Comparison of ENCODE assay signal across 21 mouse cellular contexts in genomic region chr14:105841888-105842287, GRCm38 (mm10). TPM values are rescaled to one million over a fixed set of nuclear protein-coding genes. Genes with fewer than 3 reads are reported as not detected.
A peak's percentile ranks its signal among the peaks of the same experiment; 100 is the strongest.
DNase-seq lines count a peak whose midpoint lies in the region; ATAC-seq and TF ChIP-seq lines count a peak whose summit lies in the region.
"Had no signal": no experiment of that assay in that cellular context is flagged by ENCODE, and none has a peak within 500 bp of the region (broad histone marks: within the 10 kb centered on the region; RNA-seq: fewer than 3 reads in every experiment).

No protein-coding gene starts in this region.

- no peaks in the 10 kb centered on the region for H3K4me1 ChIP-seq in midbrain, embryonic 11.5 days (ENCODE audit: control insufficient read depth, insufficient read depth, low read length)
- H3K4me1 ChIP-seq in midbrain, embryonic 16.5 days (ENCODE audit: control insufficient read depth, insufficient read depth, low read length): no peaks in the 10 kb centered on the region
- no peaks in the 10 kb centered on the region for H3K4me1 ChIP-seq in cerebellum, adult 2 months (ENCODE audit: control insufficient read depth, insufficient read depth, low read length)
- H3K4me1 ChIP-seq: embryonic facial prominence, embryonic 15.5 days; forebrain, embryonic 10.5 days; heart, embryonic 12.5 days; hindbrain, embryonic 10.5 days had no signal

- TF ChIP-seq POLR2A in cerebellum, adult 2 months (IDR thresholded peaks at IDR 0.05; ENCODE audit: borderline replicate concordance, insufficient read depth, low read length): no peak

- no peak for ATAC-seq in midbrain, embryonic 11.5 days (ENCODE audit: low FRiP score)
- no peak for ATAC-seq in midbrain, embryonic 16.5 days
- ATAC-seq: activated CD4-positive, CD25-positive, alpha-beta regulatory T cell, adult 4 months; forebrain, embryonic 14.5 days had no signal

- no peak overlapping the region for H3K4me3 ChIP-seq in midbrain, embryonic 11.5 days (ENCODE audit: low read depth, low read length)
- no peak overlapping the region for H3K4me3 ChIP-seq in midbrain, embryonic 16.5 days (ENCODE audit: low read depth, low read length)
- H3K4me3 ChIP-seq in cerebellum, adult 2 months (replicated peaks; ENCODE audit: insufficient read depth, low read depth, low read length): no peak overlapping the region
- H3K4me3 ChIP-seq: embryonic facial prominence, embryonic 15.5 days; erythroblast, embryonic 14.5 days; forebrain, embryonic 10.5 days; heart, embryonic 12.5 days; hindbrain, embryonic 10.5 days had no signal

- no peaks in the 10 kb centered on the region for H3K27me3 ChIP-seq in midbrain, embryonic 11.5 days (ENCODE audit: control insufficient read depth, insufficient read depth, low read length)
- no peaks in the 10 kb centered on the region for H3K27me3 ChIP-seq in midbrain, embryonic 16.5 days (ENCODE audit: control insufficient read depth, insufficient read depth, low read depth, low read length)
- H3K27me3 ChIP-seq in cerebellum, adult 2 months (ENCODE audit: control insufficient read depth, insufficient read depth, low read length): no peaks in the 10 kb centered on the region
- H3K27me3 ChIP-seq: CH12.LX; embryonic facial prominence, embryonic 15.5 days; heart, embryonic 12.5 days had no signal

- no peak overlapping the region for H3K27ac ChIP-seq in midbrain, embryonic 11.5 days (ENCODE audit: low read depth, low read length)
- H3K27ac ChIP-seq in midbrain, embryonic 16.5 days (ENCODE audit: low read length): no peak overlapping the region
- H3K27ac ChIP-seq in cerebellum, adult 2 months (ENCODE audit: insufficient read depth, low read length): no peak overlapping the region
- H3K27ac ChIP-seq: embryonic facial prominence, embryonic 15.5 days; forebrain, embryonic 10.5 days; hindbrain, embryonic 10.5 days; hindbrain, embryonic 14.5 days had no signal

- TF ChIP-seq CTCF in cerebellum, adult 2 months (IDR thresholded peaks at IDR 0.05; ENCODE audit: borderline replicate concordance, insufficient read depth, low read depth, low read length): no peak

- DNase-seq in heart, adult 11 months: peak; percentile 68
- no peak for DNase-seq in heart, adult 18-20 months
- peak; percentile 49 for DNase-seq in midbrain, embryonic 11.5 days (ENCODE audit: low spot score, missing footprints)
- DNase-seq in NIH3T3 (ENCODE audit: low read depth): peak; percentile 14
- no peak for DNase-seq in cerebellum, adult 2 months
- DNase-seq in frontal cortex, postnatal 10 days (ENCODE audit: low spot score in 2 of 2): no peak
- DNase-seq: adrenal gland, postnatal 14 days; cerebellum, adult 18-20 months; cerebellum, postnatal 10 days; embryo, embryonic 11 days; gastrocnemius, postnatal 10 days had no signal

- no peak overlapping the region for H3K4me2 ChIP-seq in midbrain, embryonic 11.5 days
- H3K4me2 ChIP-seq in midbrain, embryonic 16.5 days (ENCODE audit: low read length): no peak overlapping the region
- H3K4me2 ChIP-seq: embryonic facial prominence, embryonic 15.5 days; heart, embryonic 12.5 days; hindbrain, embryonic 14.5 days had no signal

- H3K9ac ChIP-seq in midbrain, embryonic 11.5 days (ENCODE audit: low read length): no peak overlapping the region
- no peak overlapping the region for H3K9ac ChIP-seq in midbrain, embryonic 16.5 days (ENCODE audit: low read depth, low read length)
- H3K9ac ChIP-seq: embryonic facial prominence, embryonic 15.5 days; heart, embryonic 12.5 days; hindbrain, embryonic 14.5 days had no signal

- no peaks in the 10 kb centered on the region for H3K36me3 ChIP-seq in midbrain, embryonic 11.5 days (ENCODE audit: control insufficient read depth, insufficient read depth, low read length)
- H3K36me3 ChIP-seq in midbrain, embryonic 16.5 days (ENCODE audit: control insufficient read depth, insufficient read depth, low read length): no peaks in the 10 kb centered on the region
- H3K36me3 ChIP-seq: embryonic facial prominence, embryonic 15.5 days; forebrain, embryonic 10.5 days; heart, embryonic 12.5 days; hindbrain, embryonic 10.5 days had no signal

- H3K9me3 ChIP-seq in midbrain, embryonic 11.5 days (ENCODE audit: control insufficient read depth, low read length): no peaks in the 10 kb centered on the region
- H3K9me3 ChIP-seq in midbrain, embryonic 16.5 days (replicated peaks; ENCODE audit: control insufficient read depth, low read length, poor library complexity, severe bottlenecking): no peaks in the 10 kb centered on the region
- H3K9me3 ChIP-seq: embryonic facial prominence, embryonic 15.5 days; forebrain, embryonic 10.5 days; heart, embryonic 12.5 days; hindbrain, embryonic 10.5 days had no signal

RNA-seq across cellular contexts. Expression of gene Spry2, which starts 54.7 kb away (rescaled TPM):
- 10 to 100 TPM; 17.5 to 21.0 TPM for total RNA-seq in heart, adult 18-20 months (2021)
- polyA plus RNA-seq in midbrain, embryonic 11.5 days (2014; fragmentation: Nextera tagmentation; extraction: Ambion mirVana): 27.0 and 28.0 TPM in 2 replicates
- 30.4 and 31.0 TPM in 2 replicates for polyA plus RNA-seq in midbrain, embryonic 16.5 days (2015; fragmentation: Nextera tagmentation; extraction: Ambion mirVana)
- 38.1 and 39.8 TPM in 2 replicates for polyA plus RNA-seq in cerebellum, adult 2 months (2012; rRNA removed)
- total RNA-seq: CH12.LX had no signal
- polyA plus RNA-seq: activated CD4-positive, CD25-positive, alpha-beta regulatory T cell, adult 4 months; erythroblast, embryonic 14.5 days had no signal

Comparison
In these comparisons a context has a peak if more than half of its experiments do, and no peak if none do; other contexts are left out.
1. DNase-seq: peak in heart, adult 11 months (single experiment), midbrain, embryonic 11.5 days (single experiment) and NIH3T3 (single experiment); none in heart, adult 18-20 months (0 of 2), cerebellum, adult 2 months (0 of 2) and frontal cortex, postnatal 10 days (0 of 2).